Mouse (Mus musculus) embryonic fibroblast, embryonic 13.5 days (primary cell): ENCODE results near the gene Agt.

Experiments
- CTCF ChIP-seq: IDR thresholded peaks from 2 replicates; pipeline ENCODE4 v1.5.1; 2011; ENCODE audit warnings: mild to moderate bottlenecking, control low read depth, low read length, moderate library complexity, borderline replicate concordance; ENCODE audit not compliant: insufficient read depth
- POLR2A ChIP-seq: IDR thresholded peaks from 2 replicates; pipeline ENCODE4 v1.6.1; 2011; ENCODE audit warnings: low read depth, mild to moderate bottlenecking, control low read depth, low read length, moderate library complexity

DNA sequence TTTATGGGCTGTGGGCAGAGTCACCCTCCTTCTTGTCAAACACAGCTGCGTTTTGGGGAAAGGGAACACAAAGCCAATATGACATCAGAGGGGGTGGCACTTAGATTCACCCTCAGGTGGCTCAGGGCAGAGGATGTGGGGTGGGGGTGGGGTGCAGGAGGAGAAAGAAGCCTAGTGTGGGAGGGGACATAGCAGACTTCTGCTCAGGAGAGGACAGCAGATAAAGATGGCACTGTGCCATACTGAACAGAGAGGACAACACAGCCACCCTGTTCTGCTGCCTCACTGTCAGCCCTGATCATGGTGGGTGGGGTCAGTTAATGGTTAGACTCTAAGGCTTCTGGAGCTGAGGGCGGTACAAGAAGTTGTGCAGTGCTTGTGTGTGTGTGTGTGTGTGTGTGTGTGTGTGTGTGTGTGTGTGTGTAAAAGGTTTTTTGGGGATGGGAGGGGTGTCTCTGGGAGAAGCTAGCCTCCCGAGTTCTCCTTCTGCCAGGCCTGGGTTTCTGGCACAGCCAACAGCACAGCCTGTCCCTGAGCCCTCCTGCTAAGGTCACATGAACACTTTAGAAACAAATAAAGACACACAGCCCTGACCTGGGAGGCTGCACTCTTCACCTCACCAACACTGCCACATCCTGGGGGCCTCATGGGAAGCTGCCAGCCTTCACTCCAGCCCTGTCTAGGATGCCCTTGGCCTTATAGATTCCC lies 16.4 kb upstream of the Agt start:
- TF ChIP-seq POLR2A (no peak), CTCF (no peak)
